Mouse (Mus musculus) kidney, adult 9 months (tissue): ENCODE data around the gene Zcchc7.
"Not testable (repeated sequence)": the region's sequence is repeated elsewhere in the genome, so short reads cannot be mapped to it uniquely, and the experiment has no call there.

Experiments
- DNase-seq: peaks from one replicate; pipeline ENCODE4 v3.0.0; 2022

Gene Zcchc7

DNA sequence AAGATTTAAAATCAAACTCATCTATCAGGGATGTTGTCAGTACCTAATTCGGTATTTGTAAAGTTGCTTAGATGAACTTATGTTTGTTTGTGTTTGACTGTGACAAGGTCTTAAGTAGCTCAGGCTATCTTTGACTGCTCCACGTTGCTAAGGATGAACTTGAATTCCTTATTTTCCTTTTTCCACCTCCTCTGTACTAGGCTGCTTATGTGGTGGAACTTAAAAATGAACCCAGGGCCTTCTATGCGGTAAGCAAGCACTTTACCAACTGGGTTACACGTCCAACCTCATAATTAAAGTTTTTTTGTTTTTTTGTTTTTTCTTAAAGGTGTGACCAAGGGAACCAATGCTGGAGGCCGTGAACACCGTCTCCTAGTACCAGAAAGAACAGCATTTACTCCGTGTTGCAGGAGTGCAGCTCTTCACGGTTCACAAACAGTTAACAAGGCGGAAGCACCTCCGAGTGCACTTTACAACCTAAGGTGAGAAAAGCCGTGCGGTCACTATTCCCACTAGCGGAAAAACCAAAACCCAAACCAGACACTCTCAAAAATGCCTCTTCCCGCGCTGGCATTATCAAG lies at the start of gene Zcchc7:
Gene Zcchc7, plus strand, starts transcription at position 325 of the 581 bp plus-strand sequence.
- DNase-seq = no peak

DNA sequence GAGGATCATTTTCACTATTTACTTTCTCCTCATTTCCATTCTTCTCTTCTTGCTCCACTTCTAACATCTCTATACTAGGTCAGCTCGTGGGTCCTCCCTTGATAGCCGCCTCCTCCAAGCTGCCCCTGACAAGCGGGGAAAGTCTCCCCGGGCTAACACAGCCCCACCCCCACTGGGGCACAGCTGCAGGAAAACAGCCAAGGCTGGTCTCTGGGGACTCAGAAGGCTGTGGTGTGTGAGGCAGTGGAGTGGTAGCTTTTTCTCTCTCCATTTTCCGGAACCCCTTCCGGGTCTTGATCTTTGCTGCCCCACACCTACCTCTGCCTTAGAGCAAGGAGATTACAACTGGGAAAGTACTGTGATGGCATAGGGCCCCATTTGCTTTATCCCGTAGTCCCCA lies 49.7 kb upstream of the Zcchc7 start:
- no peak for DNase-seq

DNA sequence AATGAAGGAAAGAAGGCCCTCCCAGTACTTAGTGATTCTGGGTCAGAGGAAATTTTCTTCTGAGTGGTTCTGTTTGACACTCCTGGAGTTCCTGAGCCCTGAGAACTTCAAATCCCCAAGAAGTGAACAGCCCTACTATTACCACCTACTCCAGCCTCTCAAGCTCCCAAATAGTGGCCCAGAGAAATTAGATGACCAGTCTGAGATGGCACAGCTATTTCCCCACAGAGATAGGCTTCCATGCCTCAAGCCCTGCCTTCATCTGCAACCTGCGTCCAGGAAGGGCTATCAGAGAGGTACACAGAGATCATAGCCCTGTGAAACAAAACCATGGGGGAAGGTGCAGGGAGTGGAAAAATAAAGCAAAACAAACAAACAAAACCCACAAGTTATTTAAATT lies 48.8 kb upstream of the Zcchc7 start:
- no peak for DNase-seq

DNA sequence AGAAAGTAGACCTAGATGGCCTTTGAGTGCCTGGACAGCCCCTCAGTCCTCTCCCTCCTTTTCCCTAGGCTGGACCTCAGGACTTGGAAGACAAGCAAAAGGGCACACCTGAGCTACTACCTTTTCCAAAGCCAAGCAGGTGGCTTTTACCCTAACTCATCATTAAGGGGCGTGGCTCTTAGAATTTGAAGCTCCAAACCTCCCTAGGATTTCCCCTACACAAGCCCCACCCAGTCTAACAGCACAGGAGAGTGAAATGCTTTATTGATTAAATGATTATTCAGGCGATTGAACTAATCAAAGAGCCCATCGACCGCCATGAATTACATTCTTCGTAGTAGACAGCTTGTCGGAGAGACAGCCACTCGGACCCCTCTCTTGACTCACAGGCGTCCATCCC lies 47.4 kb upstream of the Zcchc7 start:
- DNase-seq = no peak

DNA sequence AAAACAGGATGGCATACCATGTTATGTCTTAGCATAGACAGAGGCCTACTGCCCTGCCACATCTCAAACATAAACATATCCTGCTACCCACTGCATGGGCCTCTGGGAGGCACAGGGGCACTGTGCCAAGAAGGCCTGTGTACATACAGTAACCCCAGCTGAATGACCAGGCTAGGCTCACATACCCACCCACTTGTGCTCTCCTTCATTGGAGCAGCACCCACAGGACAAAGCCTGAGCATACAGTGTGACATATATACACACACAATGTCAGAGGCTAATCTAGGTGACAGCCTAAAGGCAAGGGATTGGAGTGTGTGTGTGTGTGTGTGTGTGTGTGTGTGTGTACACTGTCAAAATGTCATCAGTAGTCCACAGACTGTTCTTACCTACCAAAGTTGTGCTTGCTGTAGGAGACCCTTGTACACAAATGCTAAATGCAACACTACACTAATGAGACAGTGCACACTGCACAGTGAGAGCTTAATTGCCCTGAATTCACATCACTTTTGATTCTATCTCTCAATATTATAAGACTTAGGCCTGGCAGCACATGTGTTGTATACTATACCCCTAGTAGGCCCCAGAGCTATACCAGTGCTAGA lies 46.5 kb upstream of the Zcchc7 start:
- DNase-seq = no peak

DNA sequence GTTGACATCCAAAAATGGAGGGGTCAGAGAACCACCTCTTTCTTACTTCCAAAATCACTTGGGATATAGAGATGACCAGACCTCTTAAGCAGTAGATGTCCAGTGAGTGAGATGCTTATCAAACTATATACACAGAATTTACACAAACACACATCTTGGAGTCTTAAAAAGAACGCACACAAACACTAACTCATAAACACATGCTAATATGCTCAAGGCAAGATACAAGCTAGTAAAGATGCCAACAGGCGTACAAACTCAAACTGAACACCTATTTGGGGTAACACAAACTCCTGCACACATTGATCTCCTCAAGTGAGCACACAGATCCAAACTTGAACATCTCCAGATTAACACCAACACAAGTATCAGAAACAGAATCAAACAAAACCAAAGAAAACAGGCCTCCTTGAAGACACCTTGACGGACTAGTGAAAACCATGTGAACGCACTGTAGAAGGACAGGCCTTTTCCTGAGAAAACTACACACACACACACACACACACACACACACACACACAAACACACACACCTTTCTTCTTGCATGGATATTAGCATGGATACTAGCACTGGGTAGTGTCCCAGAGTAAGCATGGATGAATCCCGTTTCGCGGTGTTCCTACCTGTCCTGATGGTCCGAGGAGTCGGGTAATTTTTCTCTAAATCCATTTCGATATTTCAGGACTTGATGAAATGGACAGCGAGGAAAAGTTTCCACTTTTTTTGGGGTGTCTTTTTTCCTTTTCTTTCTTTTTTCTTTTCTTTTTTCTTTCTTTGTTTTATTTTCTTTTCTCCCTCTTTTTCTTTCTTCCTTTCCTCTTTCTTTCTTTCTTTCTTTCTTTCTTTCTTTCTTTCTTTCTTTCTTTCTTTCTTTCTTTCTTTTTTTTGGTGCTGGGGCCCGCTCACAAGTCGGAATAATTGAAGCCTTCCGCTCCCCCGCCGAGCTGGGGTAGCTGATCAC lies 45.7 kb upstream of the Zcchc7 start, which contains the start of gene Pax5:
Gene Pax5, minus strand, starts transcription at position 748 of the 961 bp plus-strand sequence.
- no peak for DNase-seq

DNA sequence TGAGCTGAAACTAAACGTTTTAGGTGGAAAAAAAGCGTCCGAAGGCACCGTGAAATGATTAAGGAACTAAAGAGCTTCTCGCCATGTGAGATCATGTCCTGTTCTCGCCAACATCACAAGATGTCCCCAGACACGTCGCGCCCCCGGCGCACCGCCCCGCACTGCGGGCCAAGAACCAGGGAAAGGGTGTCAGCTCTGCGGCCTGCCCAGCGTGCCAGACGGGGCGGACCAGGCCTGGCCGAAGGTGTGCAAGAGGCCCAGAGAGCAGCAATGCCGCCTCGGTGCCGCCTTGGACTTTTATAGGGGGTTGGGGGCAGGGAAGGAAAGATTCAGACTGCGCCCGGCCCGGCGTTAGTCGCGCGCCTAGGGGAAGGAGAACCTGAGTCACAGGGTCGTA lies 45.0 kb upstream of the Zcchc7 start:
- DNase-seq = peak; percentile 25

DNA sequence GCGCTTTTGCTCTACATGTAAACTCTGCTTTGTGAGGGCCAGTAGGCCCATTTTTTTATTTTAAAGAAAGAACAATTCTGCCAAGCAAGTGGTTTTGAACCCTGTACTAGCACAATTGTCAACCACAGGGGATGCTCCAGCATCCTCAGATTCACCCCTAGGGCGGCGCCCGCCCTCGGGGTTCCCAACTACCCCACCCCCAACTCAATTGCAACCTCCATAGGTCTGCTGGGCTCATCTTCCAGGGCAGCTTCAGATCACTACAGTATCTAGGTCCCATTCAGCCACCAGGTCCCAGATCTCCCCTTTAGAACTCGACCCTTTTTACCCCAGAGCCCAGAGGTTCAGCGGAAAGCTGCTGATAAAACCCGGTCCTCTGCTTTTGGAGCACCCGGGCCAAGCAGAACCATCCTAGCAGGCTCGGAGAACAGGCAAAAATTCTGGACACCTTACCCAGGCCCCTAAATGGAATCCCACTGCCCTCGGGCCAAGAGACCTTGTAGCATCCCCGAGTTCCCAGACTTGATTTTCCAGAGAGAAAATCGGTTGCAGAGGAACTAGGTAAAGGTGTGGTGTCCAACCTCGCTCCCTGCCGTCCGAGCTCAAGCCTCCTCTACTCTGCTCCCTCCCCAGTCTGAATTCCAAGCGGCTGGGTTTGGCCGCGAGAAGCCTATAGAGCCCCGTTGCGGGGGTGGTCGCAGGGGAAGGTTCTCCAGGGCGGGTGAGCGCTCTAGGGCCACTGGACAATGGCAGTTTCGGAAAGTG lies 44.4 kb upstream of the Zcchc7 start:
- DNase-seq = no peak

DNA sequence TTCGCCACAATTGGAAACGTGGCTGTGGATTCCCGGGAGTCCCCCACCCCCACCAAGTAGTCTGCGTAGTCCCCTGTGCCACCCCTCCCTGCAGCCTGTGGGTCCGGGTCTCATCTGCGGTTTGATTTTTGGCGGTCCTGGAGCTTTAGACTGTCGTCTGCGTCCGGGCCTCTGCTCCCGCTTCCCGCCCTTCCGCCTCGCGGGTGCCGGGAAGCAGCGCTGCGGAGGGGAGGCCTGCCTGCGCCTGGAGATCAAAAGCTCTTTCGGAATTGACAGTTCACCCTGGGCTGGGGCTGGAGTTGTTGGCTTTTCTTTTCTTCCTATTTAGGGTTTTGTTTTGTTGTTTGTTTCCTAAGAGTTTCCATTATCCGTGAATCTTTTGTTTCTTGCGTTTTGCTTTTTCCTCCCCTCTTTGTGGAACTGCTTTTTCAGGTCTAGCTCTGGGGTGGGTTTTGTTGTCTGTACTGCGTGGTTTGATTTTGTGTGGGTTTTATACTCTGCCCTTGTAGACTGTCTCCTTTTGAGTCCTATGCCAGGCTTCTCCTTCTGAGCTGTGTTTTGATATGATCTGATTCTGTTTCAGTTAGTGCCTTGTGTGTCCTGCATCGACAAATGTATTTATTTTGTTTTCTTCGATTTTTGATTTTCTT lies 43.5 kb upstream of the Zcchc7 start:
- DNase-seq = no peak

DNA sequence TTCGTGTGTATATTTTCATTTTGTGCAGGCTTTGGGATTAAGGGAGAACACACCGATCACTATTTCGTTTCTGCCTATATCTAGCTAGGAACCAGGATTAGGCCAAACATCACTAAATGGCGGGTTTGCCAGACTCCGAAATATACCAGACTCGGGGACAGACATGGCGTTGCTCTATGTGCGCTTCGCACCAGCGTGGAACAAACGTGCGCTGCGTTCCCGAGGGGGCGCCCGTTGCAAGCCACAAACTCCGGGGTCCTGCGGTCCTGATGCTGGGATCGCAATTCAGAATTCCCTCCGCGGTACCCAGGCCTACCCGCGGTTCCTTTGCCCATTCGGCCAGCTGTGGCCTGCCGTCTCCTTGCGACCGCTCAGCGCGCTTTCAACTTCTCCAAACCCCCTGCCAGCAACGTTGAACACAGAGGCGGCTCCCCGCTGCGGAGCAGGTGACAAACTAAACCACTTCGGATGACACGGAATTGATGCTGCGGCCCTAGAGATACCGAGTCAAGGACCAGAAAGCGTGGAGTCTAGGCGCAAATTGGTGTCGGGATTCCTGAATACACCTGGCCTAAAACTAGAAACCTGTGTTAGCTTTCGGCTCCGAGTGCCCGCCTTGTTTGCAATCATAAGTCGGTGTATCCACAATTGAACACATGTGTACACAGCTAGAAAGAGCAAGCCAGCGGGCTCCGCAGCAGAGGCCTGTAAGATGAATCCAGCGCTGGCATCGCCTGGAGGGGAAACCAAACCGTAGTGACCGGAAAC lies 42.7 kb upstream of the Zcchc7 start:
- DNase-seq = no peak

DNA sequence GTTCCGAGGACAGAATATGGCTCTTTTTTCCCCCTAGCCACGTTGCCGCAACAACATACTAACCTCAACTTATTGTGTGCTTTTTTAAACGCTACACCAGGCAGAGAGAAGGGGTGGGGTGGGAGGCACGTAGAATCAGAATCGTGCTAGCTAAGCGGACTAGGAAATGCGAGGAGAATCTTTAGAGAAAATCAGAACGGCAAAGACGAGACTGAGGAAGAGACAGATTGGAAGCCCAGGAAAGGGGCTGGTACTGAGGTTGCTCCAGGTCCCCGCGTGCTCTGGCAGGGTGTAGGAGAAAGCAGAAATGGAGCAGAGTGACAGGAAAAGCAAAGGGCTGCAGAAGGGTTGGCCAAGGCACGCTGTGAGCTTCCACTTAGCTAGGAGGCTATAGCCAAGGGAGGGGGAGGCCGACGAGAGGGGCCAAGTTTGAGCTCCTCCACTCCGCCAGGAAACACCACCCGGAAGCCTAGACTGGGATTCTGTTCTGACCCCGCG lies 42.1 kb upstream of the Zcchc7 start:
- DNase-seq = no peak

DNA sequence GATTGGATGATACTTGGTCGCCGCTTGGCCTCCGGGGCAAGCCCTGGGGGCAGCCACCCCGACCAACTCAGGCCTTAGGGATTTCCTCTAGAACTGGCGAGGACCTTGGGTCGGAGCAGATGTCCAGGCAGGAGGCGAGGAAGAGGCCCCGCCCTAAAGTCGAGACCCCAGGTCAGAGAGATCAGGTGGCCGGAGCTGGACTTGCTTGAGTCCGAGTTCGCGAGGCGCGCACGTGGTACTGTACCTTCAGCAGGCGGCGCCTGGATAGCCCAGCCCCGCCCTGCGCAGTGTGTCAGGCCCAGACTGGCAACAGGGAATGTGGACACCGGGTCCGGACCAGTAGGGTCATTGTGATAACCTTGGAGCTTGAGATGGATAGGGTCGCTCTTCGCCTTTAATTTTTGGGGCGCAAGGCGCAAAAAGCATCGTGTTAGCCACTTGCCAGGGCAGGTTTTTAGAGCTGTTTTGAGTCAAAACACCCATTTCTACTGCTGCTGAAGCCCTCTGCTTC lies 41.5 kb upstream of the Zcchc7 start:
- DNase-seq = no peak

DNA sequence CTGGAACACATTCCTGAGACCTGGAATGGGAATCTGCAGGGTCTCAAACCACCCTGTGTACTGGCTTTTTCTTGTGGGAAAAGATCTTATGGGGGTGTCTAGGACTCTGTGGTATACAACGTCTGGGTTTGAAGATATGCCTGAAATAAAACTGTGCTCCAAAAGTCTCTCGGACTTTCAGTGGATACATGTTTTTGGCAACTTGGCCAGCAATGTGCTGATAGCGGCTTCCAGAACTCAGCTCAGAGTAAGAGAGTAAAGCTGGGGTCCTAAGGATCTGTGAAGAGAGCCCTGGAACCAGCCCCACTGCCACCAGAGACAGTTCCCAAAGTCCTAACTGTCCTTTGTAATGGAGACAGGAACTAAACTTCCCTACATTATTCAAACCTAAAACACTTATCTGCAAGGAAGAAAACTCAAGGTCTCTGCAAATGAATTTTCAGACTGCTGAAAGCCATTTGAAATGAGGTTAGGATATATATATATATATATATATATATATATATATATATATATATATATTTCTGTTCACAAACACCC lies 40.0 kb upstream of the Zcchc7 start:
- no peak for DNase-seq

DNA sequence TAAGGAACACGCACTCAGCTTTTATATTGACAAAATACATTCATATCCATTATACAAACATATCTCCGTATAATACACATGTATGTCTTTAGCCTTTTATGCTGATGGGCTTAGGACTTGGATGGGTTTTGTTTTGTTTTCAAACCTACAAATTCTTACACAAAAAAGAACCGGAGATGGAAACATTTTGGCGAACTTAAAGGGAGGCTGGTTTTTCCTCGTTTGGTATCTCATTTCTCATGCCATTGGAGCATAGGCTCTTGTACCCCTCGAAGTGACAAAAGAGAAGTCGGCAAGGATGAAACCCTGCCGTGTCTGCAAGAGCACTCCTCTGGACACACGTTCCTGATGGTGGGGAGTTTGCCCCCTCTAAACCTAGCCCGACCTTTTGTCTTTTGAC lies 39.3 kb upstream of the Zcchc7 start:
- no peak for DNase-seq

DNA sequence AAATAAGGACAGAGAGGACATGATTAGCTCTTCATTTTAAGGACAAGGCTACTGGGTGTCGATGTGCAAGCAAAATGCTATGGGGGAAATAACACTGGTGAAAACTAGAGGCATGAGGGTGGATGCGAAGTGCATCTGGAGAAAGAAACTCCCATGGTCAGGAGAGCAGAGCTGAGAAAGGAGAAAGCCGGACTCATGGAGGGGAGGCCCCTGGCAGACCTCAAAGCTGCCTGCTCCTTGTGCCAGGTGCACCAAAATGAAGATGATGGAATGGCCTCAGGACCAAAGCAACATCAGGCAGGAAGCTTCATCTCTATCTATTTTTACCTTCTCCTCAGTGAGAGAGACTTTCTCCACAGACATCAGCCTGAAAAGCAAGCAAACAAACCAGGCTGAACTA lies 38.0 kb upstream of the Zcchc7 start:
- no peak for DNase-seq

DNA sequence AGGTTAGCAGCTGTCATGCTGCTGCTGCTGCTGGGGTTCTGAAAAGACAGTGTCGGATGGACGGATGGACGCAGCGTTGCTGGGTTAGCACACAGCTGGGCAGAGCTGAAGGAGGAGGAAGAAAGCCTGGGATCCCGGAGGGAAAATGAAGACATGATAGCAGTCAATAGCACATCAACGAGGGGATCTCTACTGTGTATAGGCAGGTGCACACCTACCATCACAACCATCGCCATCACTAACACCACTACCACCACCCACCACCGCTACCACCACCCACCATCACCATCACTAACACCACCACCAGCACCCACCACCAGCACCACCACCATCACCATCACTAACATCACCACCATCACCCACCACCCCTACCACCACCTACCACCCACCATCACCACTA lies 35.6 kb upstream of the Zcchc7 start:
- DNase-seq = no peak

DNA sequence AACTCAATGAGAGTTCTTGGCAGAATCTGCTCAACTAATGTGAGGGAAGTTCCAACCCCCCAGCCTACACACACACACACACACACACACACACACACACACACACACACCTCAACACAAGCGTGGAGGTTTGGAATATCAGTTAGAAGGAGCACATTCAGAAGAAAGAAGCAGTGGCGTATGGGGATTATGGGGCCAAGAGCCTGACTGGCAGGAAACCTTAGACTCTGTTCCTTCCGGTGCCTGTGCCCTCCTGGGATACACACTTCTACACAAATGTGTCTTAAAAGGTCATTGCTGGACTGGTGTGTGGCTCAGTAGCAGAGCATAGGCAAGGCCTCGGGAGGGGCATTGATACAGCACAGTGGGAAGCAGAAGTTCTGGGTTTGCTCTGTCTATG lies 34.4 kb upstream of the Zcchc7 start:
- DNase-seq = no peak

DNA sequence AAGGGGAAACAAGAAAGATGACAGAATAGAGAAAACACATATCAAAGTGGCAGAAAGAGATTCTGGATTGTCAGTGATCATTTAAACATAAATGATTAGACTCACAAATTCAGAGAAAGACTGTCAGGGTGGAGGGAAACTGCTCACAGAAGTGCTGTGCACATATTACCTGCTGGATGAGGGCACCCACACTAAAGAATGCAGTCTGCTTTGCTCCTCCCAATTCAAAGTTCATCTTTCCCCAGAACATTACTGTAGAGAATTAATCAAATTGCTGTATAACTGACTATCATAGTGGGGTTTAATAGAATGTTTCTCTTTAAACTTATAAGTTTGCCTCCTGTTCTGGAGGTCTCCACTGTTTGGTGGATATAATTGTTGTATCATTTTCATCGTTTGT lies 15.2 kb upstream of the Zcchc7 start:
- peak; percentile 67 for DNase-seq

DNA sequence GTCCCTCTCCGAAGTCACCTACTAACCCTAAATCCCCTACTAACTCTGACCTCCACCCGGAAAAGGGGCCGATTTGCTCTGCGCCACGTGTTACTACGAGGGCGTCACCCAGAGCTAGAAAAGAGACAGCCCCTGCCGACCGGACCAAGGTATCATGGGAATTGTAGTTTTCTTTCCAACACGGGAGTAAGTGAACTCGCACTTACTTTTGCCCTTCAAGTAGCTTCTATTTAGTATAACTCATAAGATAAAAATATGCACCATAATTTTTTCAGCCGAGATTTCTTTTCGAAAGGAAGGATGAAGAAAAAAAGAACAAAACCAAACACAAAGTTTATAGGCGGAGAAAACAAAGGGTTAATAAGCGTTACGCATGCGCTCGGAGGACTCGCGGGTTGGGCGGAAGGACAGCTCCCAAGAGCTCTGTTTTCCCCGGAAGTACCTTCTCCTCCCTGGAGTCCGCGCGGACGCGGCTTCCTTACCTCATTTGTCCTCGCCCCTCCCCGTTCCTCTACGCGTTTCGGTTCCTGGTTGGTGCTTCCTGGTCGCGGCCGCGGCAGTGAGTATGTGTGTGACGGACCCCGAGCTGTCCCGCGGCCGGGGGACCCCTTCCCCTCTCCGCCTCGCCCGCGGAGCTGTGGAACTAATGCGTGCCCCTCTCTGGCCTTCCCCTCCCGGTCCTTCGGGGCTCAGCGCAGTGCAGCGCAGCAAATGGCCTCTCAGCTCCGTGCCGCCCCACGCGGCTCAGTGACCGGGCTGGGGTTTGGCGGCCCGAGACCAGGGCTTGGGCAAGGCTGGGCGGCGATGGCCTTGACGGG lies 666 bp downstream of the Zcchc7 start:
- peak; percentile 96 for DNase-seq

DNA sequence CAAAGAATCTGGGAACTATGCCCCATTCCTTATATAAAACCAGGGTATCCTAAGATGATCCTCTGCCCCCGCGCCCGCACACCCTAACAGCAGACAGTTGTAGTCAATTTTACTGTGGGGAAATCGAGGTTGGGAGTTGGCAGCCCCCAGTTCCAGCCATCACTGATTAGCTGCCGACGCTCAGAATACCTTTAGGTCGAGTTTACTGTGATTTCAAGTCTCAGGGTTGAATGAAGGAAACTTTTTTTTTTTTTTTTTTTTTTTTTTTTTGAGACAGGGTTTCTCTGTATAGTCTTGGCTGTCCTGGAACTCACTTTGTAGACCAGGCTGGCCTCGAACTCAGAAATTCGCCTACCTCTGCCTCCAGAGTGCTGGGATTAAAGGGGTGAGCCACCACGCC lies 1.5 kb downstream of the Zcchc7 start:
- not testable (repeated sequence) for DNase-seq
